Mouse (Mus musculus): ENCODE data around the gene Plk5. TPM values are rescaled to one million over a fixed set of nuclear protein-coding genes. Genes with fewer than 3 reads are reported as not detected.

Plk5 gene
- total RNA-seq, 2 experiments from 2014 or later, result 23.2 to 23.4 TPM

DNA sequence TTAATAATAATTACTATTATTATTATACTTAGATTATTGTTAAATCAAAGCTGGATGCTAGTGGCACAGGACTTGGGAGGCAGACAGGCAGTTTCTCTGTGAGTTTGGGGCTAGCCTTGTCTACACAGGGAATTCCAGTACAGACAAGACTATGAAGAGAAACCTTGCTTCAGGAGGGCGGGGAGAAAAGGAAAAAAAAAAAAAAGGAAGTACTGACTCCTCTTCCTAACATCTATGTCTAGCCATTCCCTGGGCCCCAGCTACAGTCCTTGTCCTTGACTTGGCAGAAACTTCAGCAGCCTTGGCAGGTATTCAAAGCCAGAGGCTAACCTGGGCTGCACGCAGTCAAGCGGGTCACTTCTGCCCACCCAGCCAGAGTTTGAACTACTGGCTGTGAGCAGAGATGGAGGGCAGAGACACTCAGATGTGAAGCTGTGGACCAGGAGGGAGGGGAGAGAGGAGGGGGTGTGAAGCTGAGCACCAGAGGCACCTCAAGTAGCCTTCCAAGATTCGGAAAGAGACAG lies 33.0 kb downstream of the Plk5 start:
- DNase-seq, result no peak

DNA sequence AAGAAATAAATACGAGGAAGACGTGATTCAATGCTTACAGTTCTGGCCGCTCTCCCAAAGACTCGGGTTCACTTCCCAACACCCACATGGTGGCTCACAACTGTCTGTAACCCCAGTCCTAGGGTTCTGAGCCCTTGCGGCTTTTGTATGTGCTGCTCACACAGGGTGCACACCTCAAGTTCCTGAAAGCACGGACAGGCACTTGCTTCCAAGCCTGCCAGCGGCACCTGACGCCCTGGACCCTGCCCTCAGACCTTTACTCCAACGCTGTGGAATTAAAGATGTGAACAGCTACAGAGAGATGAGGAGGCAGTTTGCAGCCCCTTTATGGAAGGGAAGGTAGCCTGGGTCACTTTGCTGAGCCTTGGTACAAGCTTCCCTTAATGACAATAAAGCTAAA lies 34.4 kb downstream of the Plk5 start:
- DNase-seq, result no peak

GRCm38 (mm10) chr10:80392687-80393086 lies 36.4 kb downstream of the Plk5 start:
- DNase-seq, result no peak

- DNase-seq, result no peak
These were observed 38.9 kb downstream of the Plk5 start for GRCm38 (mm10) chr10:80395025-80395627.

- DNase-seq, result no peak
These were observed 40.7 kb downstream of the Plk5 start for GRCm38 (mm10) chr10:80396822-80397523.

DNA sequence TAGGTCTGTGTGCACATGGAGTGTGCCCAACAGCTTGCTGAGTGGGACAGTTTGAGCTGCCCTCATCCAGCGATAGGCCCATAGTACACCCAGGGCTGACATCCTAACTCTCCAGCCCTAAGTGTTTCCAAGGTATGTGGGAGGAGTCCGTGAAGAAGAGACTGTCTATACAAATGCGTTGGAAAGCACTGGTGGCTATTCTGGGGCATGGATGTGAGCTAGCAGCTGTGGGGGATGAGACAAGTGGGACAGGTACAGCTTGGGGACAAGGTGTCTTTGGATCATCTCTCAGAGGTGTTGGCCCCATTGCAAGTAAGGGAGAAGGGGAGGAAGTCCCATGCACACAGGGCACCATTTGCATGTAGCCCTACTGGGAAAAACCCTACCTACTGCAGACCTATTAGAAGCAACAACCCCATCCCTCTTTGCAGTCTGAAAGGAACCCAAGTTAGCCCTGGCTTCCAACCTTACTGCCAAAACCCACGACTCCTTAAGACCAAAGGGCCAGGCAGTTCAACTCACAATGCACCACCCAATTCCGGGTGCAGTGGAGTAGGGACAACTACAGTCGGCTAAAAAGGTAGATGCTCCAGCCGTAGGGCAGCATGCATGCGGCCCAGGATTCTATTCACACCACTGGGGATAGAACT lies 41.4 kb downstream of the Plk5 start:
- DNase-seq, result no peak

GRCm38 (mm10) chr10:80398174-80398535 lies 41.9 kb downstream of the Plk5 start:
- DNase-seq, result no peak

- peak; percentile 97 to 98 for DNase-seq
These were observed 42.5 kb downstream of the Plk5 start for GRCm38 (mm10) chr10:80398719-80399190.

DNA sequence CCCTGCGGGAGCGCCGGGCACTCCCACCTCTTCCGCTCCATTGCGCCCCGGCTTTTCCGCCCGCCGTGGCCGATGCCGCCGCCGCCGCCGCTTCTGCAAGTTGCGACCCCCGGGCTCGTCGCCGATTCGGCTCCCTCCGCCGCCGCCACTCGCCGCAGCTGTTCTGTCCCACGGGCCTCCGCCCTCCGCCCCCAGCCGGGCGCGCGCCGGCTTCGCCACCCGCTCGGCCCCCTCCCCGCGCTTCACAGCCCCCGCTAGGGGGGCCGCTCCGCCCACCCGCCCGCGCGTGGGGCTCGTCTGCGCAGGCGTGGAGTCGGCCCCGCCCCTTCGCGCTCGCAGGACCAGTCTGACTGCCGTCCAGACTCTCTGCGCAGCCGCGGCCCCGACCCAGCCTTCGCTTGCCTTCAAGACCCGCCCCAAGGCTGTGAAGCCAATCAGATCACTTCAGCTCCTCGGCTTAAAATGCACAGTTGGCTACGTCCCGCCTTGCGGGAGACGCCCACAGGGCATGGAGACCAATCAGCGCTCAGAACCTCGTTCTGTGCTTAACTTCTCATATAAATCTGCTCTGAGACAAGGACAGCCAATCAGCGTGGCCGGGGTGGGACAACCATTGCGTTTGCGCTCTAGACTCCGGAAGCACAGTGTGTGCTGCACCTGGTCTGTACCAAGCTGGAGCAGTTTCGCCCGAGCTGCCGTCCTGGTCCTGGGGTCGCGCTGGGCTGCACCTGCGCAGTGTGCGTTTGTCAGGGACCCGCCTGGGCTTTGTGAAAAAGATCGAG lies 43.1 kb downstream of the Plk5 start, which contains the start of gene Mbd3:
Mbd3 (minus strand) TSS at position 360 of the 782 bp plus-strand sequence.
- peak; percentile 100 for DNase-seq

DNA sequence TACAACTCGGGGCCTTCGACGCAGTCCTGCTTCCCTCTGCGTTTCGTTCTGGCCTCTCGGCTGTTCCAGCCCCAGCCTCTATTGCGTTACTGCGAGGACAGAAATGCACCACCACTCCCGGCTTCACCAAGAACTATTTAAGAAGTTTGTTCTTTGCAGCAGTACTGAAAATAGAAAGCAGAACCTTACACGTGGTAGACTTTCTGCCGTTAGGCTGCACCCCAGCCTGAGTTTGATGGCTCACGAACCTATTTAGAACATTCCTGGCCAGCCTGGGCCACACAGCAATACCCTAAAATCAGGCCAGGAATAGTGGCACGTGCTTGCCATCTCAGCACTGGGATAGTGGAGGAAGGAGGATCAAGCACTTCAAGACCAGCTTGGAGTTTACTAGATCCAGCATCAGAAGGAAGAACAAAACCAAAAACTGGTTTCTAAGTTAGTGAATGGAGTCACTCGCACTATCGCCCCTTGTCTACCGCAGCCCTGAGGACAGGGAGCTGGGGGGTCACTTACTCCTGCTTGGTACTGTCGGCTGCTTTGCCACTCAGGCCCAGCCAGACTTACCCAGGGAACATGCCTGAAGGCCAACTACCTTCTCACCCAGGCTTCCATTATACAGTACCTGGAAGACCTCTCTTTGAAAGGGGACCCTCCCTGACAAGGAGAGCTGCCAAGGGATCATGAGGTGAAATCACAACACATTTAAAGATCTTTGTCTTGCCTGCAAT lies 43.9 kb downstream of the Plk5 start:
- no peak for DNase-seq

DNA sequence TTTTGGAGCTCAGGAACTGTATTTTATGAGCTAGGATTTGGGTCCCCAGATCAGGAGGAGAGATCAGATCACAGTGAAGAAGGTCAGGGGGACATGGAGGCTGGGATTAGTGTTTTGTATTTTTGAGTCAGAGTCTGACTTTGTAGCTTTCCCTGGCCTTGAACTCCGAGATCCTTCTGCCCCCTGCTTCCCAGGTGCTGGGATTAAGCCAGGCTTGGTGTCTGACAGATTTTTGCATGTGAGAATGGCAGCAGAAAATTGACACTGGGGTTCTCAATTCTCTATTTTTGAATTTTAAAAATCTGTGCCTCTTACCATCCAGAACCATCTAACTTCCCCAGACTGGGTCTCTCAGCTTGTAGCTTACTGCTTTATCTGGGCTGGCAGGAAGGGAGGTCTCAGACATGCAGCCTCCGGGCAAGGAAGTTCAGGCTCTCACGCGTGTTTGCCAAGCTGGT lies 44.5 kb downstream of the Plk5 start:
- no peak for DNase-seq

GRCm38 (mm10) chr10:80403044-80403692 lies 46.9 kb downstream of the Plk5 start:
- DNase-seq, result no peak

GRCm38 (mm10) chr10:80405481-80406173 lies 49.4 kb downstream of the Plk5 start:
- DNase-seq, result no peak

DNA sequence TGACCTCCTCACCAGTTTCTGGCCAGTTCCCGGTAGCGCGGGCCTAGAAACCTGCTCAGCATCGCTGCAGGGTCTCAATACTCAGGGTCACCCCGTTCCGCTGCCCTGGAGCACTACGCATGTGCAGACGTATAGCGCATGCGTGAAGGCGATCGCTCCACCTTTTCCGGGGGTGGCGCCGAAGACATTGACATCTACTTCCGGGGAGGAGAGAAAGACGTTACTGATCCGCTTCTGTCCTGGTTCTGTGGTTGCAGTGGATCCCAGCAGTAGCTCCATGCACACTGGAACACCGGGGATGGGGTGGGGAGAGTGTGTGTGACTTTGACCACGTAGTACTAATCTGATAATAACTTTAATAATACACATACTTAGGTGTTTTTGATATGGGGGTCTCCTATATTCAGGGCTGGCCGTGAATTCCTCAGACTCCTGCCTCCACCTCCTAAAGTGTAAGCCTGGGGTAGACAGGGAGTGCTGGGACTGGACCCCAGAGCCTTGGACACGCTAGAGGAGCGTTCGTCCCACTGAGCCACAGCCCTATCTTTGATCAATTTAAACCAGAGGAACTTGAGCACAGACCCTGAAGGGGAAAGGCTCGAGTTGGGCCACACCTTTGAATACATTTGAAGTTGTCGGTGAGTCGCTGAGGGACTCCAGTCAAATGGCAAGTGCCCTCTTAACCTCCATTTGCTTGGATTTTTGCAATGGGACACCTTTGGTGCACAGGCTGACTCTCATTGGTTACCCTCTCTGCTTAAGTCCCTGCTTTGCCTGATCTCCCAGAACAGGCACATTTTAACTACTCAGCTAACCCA lies 50.6 kb downstream of the Plk5 start, which contains the start of gene Uqcr11:
Uqcr11 (minus strand) TSS at position 147 of the 818 bp plus-strand sequence.
- peak; percentile 90 to 93 for DNase-seq

GRCm38 (mm10) chr10:80407924-80408323 lies 51.7 kb downstream of the Plk5 start:
- no peak for DNase-seq

- peak; percentile 76 to 83 for DNase-seq
These were observed 56.6 kb downstream of the Plk5 start for GRCm38 (mm10) chr10:80412656-80413541.
